Mouse (Mus musculus) lung, postnatal 4 days (tissue): ENCODE measurements around the gene Smim10l1.

Source experiments
- DNase-seq, 2 experiments: peaks; one replicate each; pipeline ENCODE4 v3.0.0; 2021

The Smim10l1 gene

GRCm38 (mm10) chr6:133104609-133104921 is at the start of gene Smim10l1:
Smim10l1 (plus strand) TSS chr6:133104909.
- no peak for DNase-seq

GRCm38 (mm10) chr6:133055716-133056115 is 49.0 kb upstream of the Smim10l1 start, which contains the start of gene Tas2r140:
Tas2r140 (minus strand) TSS chr6:133055816.
- no peak for DNase-seq

- no peak for DNase-seq
These were observed 12.5 kb upstream of the Smim10l1 start for GRCm38 (mm10) chr6:133092226-133092625.

- no peak for DNase-seq
These were observed 2.3 kb upstream of the Smim10l1 start for GRCm38 (mm10) chr6:133102430-133102829.

GRCm38 (mm10) chr6:133104922-133105859 is 482 bp downstream of the Smim10l1 start:
- peak; percentile 91 to 93 for DNase-seq
